ENCODE assay signal across 27 mouse cellular contexts in genomic region chr17:44660121-44660806, GRCm38 (mm10).
A peak's percentile ranks its signal among the peaks of the same experiment; 100 is the strongest.
DNase-seq lines count a peak whose midpoint lies in the region; ATAC-seq and TF ChIP-seq lines count a peak whose summit lies in the region.
"Had no signal": no experiment of that assay in that cellular context is flagged by ENCODE, and none has a peak within 500 bp of the region (broad histone marks: within the 10 kb centered on the region; RNA-seq: fewer than 3 reads in every experiment).

No protein-coding gene starts in this region.

- H3K36me3 ChIP-seq in kidney, embryonic 16.5 days (ENCODE audit: insufficient read depth, low read length), result no peaks in the 10 kb centered on the region
- no peaks in the 10 kb centered on the region for H3K36me3 ChIP-seq in lung, postnatal 0 days (ENCODE audit: insufficient read depth, low read length)
- H3K36me3 ChIP-seq: embryonic facial prominence, embryonic 12.5 days; embryonic facial prominence, embryonic 15.5 days; forebrain, embryonic 10.5 days; heart, embryonic 10.5 days; hindbrain, embryonic 12.5 days; hindbrain, embryonic 15.5 days had no signal

- TF ChIP-seq CTCF in gastrocnemius, adult 2 months (IDR thresholded peaks at IDR 0.05), result no peak
- no peak for TF ChIP-seq CTCF in embryonic fibroblast, embryonic 13.5 days (IDR thresholded peaks at IDR 0.05; ENCODE audit: borderline replicate concordance, insufficient read depth, low read length)
- TF ChIP-seq CTCF in lung, postnatal 0 days (IDR thresholded peaks at IDR 0.05), result no peak

- H3K9ac ChIP-seq in kidney, embryonic 16.5 days (replicated peaks; ENCODE audit: low read length), result no peak overlapping the region
- no peak overlapping the region for H3K9ac ChIP-seq in lung, postnatal 0 days (replicated peaks; ENCODE audit: low read depth)
- H3K9ac ChIP-seq: embryonic facial prominence, embryonic 12.5 days; embryonic facial prominence, embryonic 15.5 days; forebrain, embryonic 13.5 days; forebrain, postnatal 0 days; hindbrain, embryonic 12.5 days; hindbrain, embryonic 15.5 days had no signal

- H3K4me1 ChIP-seq in kidney, embryonic 16.5 days (ENCODE audit: insufficient read depth, low read length), result no peaks in the 10 kb centered on the region
- H3K4me1 ChIP-seq in embryonic fibroblast, embryonic 13.5 days (ENCODE audit: control insufficient read depth, insufficient read depth, low read length), result peaks cover 1% of the 10 kb centered on the region; the same call in 1 of the 2 replicates
- no peaks in the 10 kb centered on the region for H3K4me1 ChIP-seq in lung, postnatal 0 days (ENCODE audit: insufficient read depth, low read depth, low read length)
- H3K4me1 ChIP-seq: embryonic facial prominence, embryonic 15.5 days; forebrain, embryonic 10.5 days; forebrain, embryonic 13.5 days; heart, embryonic 10.5 days; hindbrain, embryonic 12.5 days; hindbrain, embryonic 15.5 days had no signal

- ATAC-seq in kidney, embryonic 16.5 days (ENCODE audit: low FRiP score, low TSS enrichment), result no peak
- ATAC-seq in lung, postnatal 0 days, result no peak
- ATAC-seq: activated CD4-positive, CD25-positive, alpha-beta regulatory T cell, adult 4 months; CD4-positive, CD25-positive, alpha-beta regulatory T cell, adult 4 months; forebrain, embryonic 13.5 days; forebrain, postnatal 0 days had no signal

- no peak overlapping the region for H3K4me3 ChIP-seq in gastrocnemius, adult 2 months
- no peak overlapping the region for H3K4me3 ChIP-seq in kidney, embryonic 16.5 days (ENCODE audit: low read length)
- no peak overlapping the region for H3K4me3 ChIP-seq in embryonic fibroblast, embryonic 13.5 days (ENCODE audit: insufficient read depth, low read length)
- no peak overlapping the region for H3K4me3 ChIP-seq in lung, postnatal 0 days (ENCODE audit: low read depth, low read length)
- H3K4me3 ChIP-seq: embryonic facial prominence, embryonic 12.5 days; embryonic facial prominence, embryonic 15.5 days; erythroblast, embryonic 14.5 days; forebrain, embryonic 10.5 days; forebrain, embryonic 13.5 days; heart, adult 2 months; heart, embryonic 10.5 days; hindbrain, embryonic 12.5 days; hindbrain, embryonic 15.5 days had no signal

- WGBS in kidney, embryonic 16.5 days, result 73% methylated on average over 7 of the region's 7 CpGs
- 63% methylated on average over 7 of the region's 7 CpGs for WGBS in lung, postnatal 0 days

- DNase-seq in gastrocnemius, adult 2 months, result peak; percentile 42
- DNase-seq in gastrocnemius, postnatal 14 days, result no peak
- peak; percentile 69 for DNase-seq in kidney, adult 9 months
- peak; percentile 19 for DNase-seq in skeletal muscle tissue, adult 2 months (ENCODE audit: low read depth, low spot score)
- no peak for DNase-seq in layer of hippocampus, postnatal 10 days (ENCODE audit: low spot score in 2 of 2)
- DNase-seq in lung, postnatal 0 days (ENCODE audit: low spot score), result no peak
- DNase-seq: adrenal gland, postnatal 10 days; adrenal gland, postnatal 36 days; cerebellum, adult 18-20 months; cerebellum, adult 9-11 months; cerebellum, postnatal 25 days; forebrain, postnatal 0 days; gastrocnemius, postnatal 10 days; heart, adult 2 months; kidney, adult 11 months had no signal

- peak overlapping the region; percentile 41; the same call in 1 of the 2 replicates for H3K27ac ChIP-seq in gastrocnemius, adult 2 months
- no peak overlapping the region for H3K27ac ChIP-seq in kidney, embryonic 16.5 days (ENCODE audit: low read length)
- peak overlapping the region; percentile 82 for H3K27ac ChIP-seq in embryonic fibroblast, embryonic 13.5 days (ENCODE audit: insufficient read depth, low read length)
- no peak overlapping the region for H3K27ac ChIP-seq in lung, postnatal 0 days (ENCODE audit: low read length)
- H3K27ac ChIP-seq: embryonic facial prominence, embryonic 12.5 days; embryonic facial prominence, embryonic 15.5 days; forebrain, embryonic 10.5 days; forebrain, embryonic 13.5 days; heart, adult 2 months; heart, embryonic 10.5 days; hindbrain, embryonic 12.5 days; hindbrain, embryonic 15.5 days had no signal

- intact Hi-C loops in gastrocnemius, adult 2 months (cut with DNase I), result no loop called here
- intact Hi-C loops in gastrocnemius, postnatal 14 days (cut with DNase I; ENCODE audit: low total_unique reads), result loop anchor here (10.0 kb wide), 1 partner anchor 75 kb away; no protein-coding TSS in a partner anchor

- H3K4me2 ChIP-seq in kidney, embryonic 16.5 days (replicated peaks; ENCODE audit: low read depth, low read length), result no peak overlapping the region
- H3K4me2 ChIP-seq in lung, postnatal 0 days (replicated peaks; ENCODE audit: low read depth, low read length), result no peak overlapping the region
- H3K4me2 ChIP-seq: embryonic facial prominence, embryonic 12.5 days; embryonic facial prominence, embryonic 15.5 days; forebrain, embryonic 13.5 days; hindbrain, embryonic 12.5 days; hindbrain, embryonic 15.5 days had no signal

- TF ChIP-seq EP300 in lung, postnatal 0 days (IDR thresholded peaks at IDR 0.05), result no peak

- no peaks in the 10 kb centered on the region for H3K9me3 ChIP-seq in kidney, embryonic 16.5 days (ENCODE audit: low read length)
- H3K9me3 ChIP-seq in lung, postnatal 0 days (ENCODE audit: low read length), result no peaks in the 10 kb centered on the region
- H3K9me3 ChIP-seq: embryonic facial prominence, embryonic 12.5 days; embryonic facial prominence, embryonic 15.5 days; forebrain, embryonic 10.5 days; forebrain, embryonic 13.5 days; heart, embryonic 10.5 days; hindbrain, embryonic 12.5 days; hindbrain, embryonic 15.5 days had no signal

- H3K27me3 ChIP-seq in kidney, embryonic 16.5 days (ENCODE audit: insufficient read depth, low read length), result no peaks in the 10 kb centered on the region
- no peaks in the 10 kb centered on the region for H3K27me3 ChIP-seq in lung, postnatal 0 days (replicated peaks; ENCODE audit: insufficient read depth, low read length)
- H3K27me3 ChIP-seq: embryonic facial prominence, embryonic 12.5 days; embryonic facial prominence, embryonic 15.5 days; forebrain, embryonic 13.5 days; hindbrain, embryonic 12.5 days; hindbrain, embryonic 15.5 days had no signal

- no peak for TF ChIP-seq POLR2A in embryonic fibroblast, embryonic 13.5 days (IDR thresholded peaks at IDR 0.05; ENCODE audit: low read depth, low read length)

Comparison
In these comparisons a context has a peak if more than half of its experiments do, and no peak if none do; other contexts are left out.
1. DNase-seq: peak in gastrocnemius, adult 2 months (single experiment), kidney, adult 9 months (single experiment) and skeletal muscle tissue, adult 2 months (single experiment); none in gastrocnemius, postnatal 14 days (single experiment), layer of hippocampus, postnatal 10 days (0 of 2) and lung, postnatal 0 days (single experiment).
2. H3K27ac ChIP-seq: peak in gastrocnemius, adult 2 months (single experiment) and embryonic fibroblast, embryonic 13.5 days (single experiment); none in kidney, embryonic 16.5 days (single experiment) and lung, postnatal 0 days (single experiment).